Mouse (Mus musculus): Measurements from ENCODE around the gene Arhgdig. TPM values are rescaled to one million over a fixed set of nuclear protein-coding genes. Genes with fewer than 3 reads are reported as not detected.
A peak's percentile ranks its signal among the peaks of the same experiment; 100 is the strongest.

The Arhgdig gene
- 100 to 1,000 TPM; 199 to 205 TPM for total RNA-seq (2021)
- long read RNA-seq, transcript Arhgdig-201 (6 exons, 1,032 nt) = major isoform, 465 of 514 reads
- long read RNA-seq, partial matches to known transcripts = 8 of 514 reads
- long read RNA-seq, other reads (novel, unspliced or antisense) = 34 of 514 reads

- DNase-seq (ENCODE audit: low spot score in 2 of 2) = no peak
Measured at GRCm38 (mm10) chr17:26207686-26208085, at the start of gene Arhgdig. Gene Arhgdig (minus strand): TSS chr17:26207786.

GRCm38 (mm10) chr17:26255313-26255712, 47.7 kb upstream of the Arhgdig start:
- no peak for DNase-seq (ENCODE audit: low spot score in 2 of 2)

- DNase-seq (ENCODE audit: low spot score in 2 of 2) = no peak
Measured at GRCm38 (mm10) chr17:26253399-26253798, 45.8 kb upstream of the Arhgdig start.

DNA sequence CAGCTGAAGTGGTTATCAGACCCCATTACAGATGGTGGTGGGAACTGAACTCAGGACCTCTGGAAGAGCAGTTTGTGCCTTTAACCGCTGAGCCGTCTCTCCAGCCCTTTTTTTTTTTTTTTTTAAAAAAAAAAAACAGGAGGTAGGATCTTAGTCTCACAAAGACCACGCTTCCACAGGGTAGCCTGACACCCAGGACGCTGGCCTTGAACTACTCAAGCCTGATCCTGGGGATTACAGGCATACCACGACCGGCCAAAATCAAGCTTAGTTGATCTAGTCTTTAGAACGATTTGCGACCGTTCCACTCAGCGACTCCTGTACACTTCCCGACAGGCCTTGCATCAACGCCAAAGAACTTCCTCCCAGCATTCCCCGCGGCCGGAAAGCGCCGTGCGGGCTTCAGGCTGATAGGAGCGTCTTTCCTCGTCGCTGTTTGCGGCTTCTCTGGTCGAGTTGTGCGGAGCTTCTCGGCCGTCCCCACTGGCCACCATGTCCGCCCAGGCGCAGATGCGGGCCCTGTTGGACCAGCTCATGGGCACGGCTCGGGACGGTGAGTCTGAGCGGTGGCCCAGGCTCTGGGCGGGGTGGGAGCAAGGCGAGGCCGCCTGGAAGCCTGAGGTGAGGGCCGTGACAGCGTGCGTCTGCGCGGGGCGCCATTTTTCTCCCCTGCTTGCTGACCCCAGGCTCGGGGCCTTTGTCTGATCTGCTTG, 45.1 kb upstream of the Arhgdig start, which contains the start of gene Luc7l:
TSS of gene Luc7l (plus strand) at position 358 of the 713 bp plus-strand sequence.
- DNase-seq (ENCODE audit: low spot score in 2 of 2) = peak; percentile 94 to 95

GRCm38 (mm10) chr17:26251886-26252538, 44.4 kb upstream of the Arhgdig start:
- DNase-seq (ENCODE audit: low spot score in 2 of 2) = no peak

DNA sequence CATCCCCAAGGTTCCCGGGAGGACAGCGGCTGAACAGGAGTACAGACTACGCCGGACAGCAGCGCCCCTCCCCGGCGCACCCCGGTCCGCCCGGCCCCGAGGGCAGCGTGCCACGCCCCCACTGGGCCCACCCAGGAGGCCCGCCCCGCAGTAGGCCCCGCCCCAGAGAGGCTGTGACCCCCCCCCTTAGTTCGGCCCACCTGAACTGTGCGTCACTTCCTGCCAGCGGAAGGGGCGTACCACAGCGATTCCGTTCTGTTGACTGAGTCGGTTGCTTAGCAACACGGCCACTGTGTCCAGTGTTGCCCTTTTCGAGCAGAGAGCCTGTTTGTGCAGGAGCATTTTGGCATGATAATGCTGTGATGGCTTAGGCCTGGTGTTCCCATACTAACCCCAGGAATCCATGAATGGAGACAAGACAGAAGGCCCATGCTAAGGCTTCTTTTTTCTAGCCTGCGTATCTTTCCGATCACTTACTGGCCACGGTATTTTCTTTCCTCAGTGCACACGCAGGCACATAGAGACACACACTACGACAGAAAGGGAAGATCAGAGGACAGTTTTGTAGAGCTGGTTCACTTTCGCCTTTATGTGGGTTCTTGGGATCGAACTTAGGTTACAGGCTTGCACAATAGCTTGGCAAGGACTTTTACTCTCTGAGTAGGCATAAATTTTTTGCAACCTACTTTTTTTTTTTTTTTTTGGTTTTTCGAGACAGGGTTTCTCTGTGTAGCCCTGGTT, 36.7 kb upstream of the Arhgdig start, which contains the start of gene Fam234a:
TSS of gene Fam234a (minus strand) at position 142 of the 741 bp plus-strand sequence.
- DNase-seq (ENCODE audit: low spot score in 2 of 2) = peak; percentile 86 to 91

GRCm38 (mm10) chr17:26243471-26244100, 36.0 kb upstream of the Arhgdig start:
- DNase-seq (ENCODE audit: low spot score in 2 of 2) = no peak

GRCm38 (mm10) chr17:26240990-26241389, 33.4 kb upstream of the Arhgdig start:
- DNase-seq (ENCODE audit: low spot score in 2 of 2) = no peak

DNA sequence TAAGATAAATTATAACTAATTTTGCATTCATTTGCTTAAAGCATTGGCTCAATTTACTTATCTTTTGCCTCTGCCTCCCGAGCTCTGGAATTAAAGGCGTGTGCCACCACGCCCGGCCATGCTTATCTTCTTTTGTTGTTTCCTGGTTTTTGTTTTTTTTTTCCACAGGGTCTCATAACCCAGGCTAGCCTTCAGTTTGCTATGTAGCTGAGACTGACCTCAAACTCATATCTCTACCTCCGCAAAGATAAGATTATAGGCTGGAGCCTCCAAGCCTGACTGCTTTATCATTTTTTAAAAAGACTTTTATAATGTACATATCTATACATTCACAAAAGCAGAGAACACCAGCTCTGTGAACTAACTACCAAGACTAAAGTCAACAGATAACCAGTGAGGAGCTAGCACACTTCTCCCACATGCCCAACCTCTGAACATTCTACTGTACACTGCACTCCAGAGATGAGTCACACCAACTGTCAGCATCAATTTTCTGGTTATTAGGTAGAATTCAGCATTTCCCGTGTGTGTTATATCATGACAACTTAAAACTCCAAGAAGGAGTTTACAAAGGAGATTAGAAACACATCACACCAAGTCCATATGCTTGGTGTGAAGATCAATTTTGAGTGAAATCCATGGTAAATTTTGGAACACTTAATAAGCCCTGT, 32.7 kb upstream of the Arhgdig start:
- no peak for DNase-seq (ENCODE audit: low spot score in 2 of 2)

GRCm38 (mm10) chr17:26239551-26239950, 32.0 kb upstream of the Arhgdig start:
- no peak for DNase-seq (ENCODE audit: low spot score in 2 of 2)

- DNase-seq (ENCODE audit: low spot score in 2 of 2) = no peak
Measured at GRCm38 (mm10) chr17:26237667-26238066, 30.1 kb upstream of the Arhgdig start.

GRCm38 (mm10) chr17:26235077-26235815, 27.7 kb upstream of the Arhgdig start:
- DNase-seq (ENCODE audit: low spot score in 2 of 2) = no peak

DNA sequence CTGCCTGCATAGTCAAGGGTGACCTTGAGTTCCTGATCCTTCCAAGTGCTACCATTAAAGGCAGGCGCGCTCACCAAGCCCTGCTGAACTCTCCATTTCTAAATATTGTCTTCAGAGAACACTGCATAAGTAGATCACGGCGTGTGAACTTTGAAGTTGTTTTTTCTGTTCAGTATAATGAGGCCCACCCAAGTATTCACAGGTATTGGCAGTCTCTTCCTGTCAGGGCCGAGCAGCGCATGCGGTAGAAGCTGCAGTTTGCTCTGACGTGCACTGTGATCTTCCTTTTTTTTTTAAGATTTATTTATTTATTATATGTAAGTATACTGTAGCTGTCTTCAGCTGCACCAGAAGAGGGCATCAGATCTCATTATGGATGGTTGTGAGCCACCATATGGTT, 26.8 kb upstream of the Arhgdig start:
- DNase-seq (ENCODE audit: low spot score in 2 of 2) = no peak

DNA sequence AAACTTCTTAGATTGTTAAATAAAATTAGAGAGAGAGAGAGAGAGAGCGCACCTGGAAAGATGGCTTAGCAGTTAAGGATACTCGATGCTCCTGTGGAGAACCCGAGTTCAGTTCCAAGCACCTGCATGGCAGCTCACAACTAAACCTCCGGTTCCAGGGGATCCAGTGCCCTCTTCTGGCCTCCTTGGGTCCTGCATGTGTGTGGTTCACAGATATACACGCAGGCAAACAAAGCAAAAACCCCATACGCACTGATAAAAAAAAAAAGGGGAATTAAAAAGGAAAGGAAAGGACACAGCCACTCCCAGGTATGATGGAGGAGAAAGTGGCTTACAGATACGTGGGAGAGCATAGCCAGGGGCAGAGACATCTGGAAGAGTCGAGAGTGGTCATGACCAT, 25.3 kb upstream of the Arhgdig start:
- DNase-seq (ENCODE audit: low spot score in 2 of 2) = no peak

DNA sequence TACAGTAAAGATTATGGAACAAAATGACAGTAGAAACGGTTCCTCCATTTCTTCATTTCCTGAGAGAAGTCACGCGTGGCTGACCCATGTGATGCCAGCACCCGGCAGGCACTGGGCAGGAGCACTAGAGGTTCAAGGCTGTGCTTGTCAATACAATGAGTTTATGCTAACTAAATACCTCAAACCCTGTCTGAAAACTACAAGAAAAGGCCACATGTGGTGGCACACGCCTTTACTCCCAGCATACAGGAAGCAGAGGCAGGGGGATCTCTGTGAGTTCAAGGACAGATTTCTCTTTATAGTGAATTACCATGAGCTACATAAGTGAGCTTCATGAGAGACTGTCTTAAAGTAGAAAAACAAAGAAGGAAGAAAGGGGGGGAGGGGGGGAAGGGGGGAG, 23.6 kb upstream of the Arhgdig start:
- no peak for DNase-seq (ENCODE audit: low spot score in 2 of 2)

DNA sequence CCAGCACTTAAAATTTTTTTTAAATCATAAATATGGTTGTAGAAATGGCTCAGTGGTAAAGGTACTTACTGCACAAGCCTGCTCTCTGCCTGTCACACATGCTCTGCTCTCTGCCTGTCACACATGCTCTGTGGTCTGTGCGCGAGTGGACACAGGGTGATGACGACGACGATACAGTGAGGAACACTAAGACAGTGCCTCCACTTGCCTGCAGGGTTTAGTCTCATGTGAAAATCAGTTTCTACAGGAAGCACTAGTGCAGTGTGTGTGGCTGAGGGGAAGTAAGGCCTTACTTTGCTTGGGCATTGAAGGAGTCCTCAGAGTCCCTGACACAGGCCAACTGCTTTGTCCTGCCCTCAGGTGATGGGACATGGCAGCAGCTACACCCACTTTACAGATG, 22.2 kb upstream of the Arhgdig start:
- DNase-seq (ENCODE audit: low spot score in 2 of 2) = no peak

DNA sequence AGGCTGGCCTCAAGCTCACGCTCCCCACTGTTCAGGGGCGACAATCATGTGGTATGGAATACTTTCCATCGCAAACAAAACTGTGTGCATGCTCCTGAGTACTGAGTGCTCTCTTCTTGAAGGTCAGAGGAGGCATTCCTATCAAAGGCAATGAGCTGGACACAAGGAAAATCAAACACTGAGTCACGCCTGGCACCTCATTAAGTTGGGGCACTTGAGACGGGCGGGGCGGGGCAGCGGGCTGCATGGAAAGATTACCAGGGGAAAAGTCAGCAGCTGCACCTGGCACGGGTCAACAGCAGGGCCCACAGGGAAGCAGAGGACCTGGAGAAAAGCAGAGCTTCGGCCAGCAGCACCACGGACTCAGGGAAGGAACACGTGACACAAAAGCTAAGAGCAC, 17.6 kb upstream of the Arhgdig start:
- no peak for DNase-seq (ENCODE audit: low spot score in 2 of 2)

DNA sequence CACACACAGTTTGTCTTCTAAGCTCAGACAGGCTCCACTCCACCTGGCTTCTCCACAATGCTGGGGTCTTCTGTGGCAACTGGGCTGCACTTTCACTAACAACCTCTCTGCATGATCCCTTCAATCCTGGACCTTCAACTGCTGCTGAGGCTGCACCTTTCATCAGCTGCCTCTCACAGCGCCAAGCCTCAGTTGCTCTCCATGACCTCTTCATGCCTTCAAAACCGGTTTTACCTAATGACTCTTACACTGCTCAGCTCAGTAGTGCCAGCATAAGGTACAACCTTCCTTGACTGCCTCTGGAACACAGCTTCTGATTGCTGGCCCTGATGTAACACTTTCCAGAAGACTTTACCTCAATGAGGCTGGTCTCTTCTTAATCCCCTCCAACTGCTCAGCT, 13.9 kb upstream of the Arhgdig start:
- no peak for DNase-seq (ENCODE audit: low spot score in 2 of 2)

DNA sequence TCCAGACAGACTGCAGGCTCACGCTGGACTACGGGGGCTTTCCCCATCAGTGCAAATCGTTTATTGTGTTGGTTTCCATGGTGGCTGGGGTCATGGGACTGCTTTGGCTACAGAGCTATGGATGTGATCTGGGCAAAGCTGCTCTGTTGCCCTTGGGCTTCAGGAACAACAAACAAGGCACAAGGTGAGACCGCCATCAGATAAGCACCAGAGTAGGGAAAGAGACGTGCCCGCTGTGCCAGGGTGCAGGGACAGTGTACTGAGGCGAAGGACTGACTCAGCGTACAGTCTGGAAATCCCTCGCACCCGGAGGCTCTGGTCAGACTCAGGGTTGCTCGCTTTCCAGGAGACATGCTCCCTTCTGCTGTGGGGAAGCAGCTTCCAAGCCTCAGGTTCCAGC, 5.1 kb upstream of the Arhgdig start:
- DNase-seq (ENCODE audit: low spot score in 2 of 2) = no peak

GRCm38 (mm10) chr17:26212241-26212640, 4.7 kb upstream of the Arhgdig start:
- DNase-seq (ENCODE audit: low spot score in 2 of 2) = no peak
